Mouse (Mus musculus): ENCODE data around the gene Serpina5. TPM values are rescaled to one million over a fixed set of nuclear protein-coding genes. Genes with fewer than 3 reads are reported as not detected.

The Serpina5 gene
- not detected for total RNA-seq (2021)
- long read RNA-seq, experiment 1: 0 reads
- long read RNA-seq, experiment 2: 0 reads

DNA sequence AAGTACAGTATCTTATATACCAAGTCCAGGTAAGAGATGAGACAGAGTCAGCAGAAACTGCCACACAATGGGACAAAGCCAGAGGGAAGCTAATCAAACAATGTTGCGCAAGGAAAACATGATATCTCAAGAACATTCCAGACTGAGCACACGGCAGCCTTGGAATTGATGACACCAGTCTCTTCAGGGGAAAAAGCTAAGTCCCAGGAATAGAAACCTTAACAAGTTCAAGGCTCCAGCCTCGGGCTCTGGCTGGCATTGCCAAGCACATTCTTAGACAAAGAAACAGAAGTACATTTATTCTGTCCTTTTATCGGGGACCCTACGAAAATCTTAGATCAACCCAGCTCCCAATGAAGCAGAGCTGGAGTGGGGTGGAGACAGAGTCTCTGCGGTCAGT is at the start of gene Serpina5:
Gene Serpina5 (plus strand): TSS at position 346 of the 400 bp plus-strand sequence.
- TF ChIP-seq CTCF (IDR thresholded peaks at IDR 0.05): no peak
- Histone ChIP-seq H3K27ac (no peak within 1 kb of the TSS), H3K4me3 (no peak within 1 kb of the TSS)
- no peak for DNase-seq (ENCODE audit: extremely low spot score in 1 of 2, low spot score in 2 of 2)
- intact Hi-C loops (cut with DNase I): no loop called here

DNA sequence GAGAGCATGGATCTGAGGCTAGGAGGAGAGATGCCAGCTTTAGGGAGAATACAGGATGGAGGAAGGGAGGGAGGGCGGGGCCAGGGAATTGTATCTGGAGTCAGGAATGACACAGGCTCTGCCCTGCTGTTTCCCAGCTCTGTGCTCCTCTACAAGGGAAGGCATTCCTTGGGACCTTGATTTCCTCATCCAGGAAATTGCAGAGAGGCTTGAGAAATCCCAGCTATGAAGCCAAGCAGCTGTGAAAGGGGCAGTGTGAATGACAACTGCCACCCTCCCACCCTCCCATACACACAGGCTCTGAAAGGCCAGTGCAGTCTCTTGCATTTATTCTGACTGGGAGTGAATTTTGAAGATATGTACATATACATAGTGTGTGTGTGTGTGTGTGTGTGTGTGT is 46.9 kb upstream of the Serpina5 start:
- no peak for DNase-seq (ENCODE audit: extremely low spot score in 1 of 2, low spot score in 2 of 2)
- no peak overlapping the region for H3K4me3 ChIP-seq

DNA sequence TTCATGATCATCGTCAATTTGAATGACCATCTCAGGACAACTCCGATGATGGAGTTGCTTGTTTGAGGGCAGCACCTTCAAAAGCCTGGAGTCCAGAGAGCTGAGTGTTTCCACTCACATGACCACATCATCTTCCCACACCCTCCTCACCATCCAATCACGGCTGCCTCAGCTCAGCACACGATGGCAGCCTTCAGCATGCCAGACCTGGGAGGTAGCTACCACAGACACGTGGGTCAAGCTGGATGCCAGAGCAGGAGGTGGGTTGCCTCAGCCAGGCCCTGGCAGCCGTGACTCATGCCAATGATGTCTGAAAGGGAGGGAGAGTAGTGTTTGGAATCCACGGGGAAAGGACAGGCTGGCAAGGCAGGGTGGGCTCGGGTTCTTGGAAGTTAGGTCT is 45.2 kb upstream of the Serpina5 start:
- intact Hi-C loops (cut with DNase I): no loop called here
- Histone ChIP-seq H3K4me3 (no peak overlapping the region), H3K27ac (no peak overlapping the region)
- no peak for DNase-seq (ENCODE audit: extremely low spot score in 1 of 2, low spot score in 2 of 2)
- no peak for TF ChIP-seq CTCF (IDR thresholded peaks at IDR 0.05)

More for the DNA sequence above, 46.9 kb upstream of the Serpina5 start:
- no peak for TF ChIP-seq CTCF (IDR thresholded peaks at IDR 0.05)
- H3K27ac ChIP-seq: no peak overlapping the region
- intact Hi-C loops (cut with DNase I): no loop called here

DNA sequence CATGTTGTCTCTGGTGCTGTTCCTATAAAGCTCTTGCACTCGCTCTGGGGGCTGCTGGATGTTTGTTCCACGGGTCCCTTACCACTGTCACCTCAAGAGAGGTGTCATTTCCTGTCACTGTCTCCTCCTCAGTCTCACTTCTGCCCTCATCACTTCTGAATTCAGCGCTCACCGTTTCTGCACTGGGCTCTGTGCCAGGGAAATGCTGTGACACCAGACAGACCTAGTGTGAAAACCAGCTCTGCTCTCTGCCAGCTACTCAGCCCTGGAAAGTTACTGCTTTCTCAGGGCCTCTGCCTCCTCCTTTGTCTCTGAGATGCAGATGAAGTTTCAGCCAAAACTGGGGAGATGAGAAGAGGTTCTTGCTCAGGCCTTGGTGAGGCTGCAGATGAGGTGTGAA is 43.9 kb upstream of the Serpina5 start:
- H3K27ac ChIP-seq: no peak overlapping the region

DNA sequence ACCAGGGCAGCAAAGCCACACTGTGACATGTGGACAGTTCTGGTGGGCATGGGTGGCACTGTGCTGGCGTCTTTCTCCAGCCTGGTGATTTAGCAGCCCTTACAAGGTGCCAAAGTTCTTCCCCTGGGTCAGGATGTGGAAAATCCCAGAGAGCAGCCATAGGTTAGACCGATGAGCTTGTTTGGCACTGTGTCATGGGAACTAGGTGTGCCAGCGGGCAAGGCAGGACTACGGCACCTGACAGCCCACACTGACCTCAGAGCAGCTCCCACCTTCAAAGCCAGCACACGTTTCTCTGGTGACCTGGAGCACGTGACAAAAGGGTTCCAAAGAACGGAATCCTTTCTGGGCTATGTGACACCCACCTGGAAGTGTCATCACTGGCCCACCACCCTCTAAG is 43.4 kb upstream of the Serpina5 start:
- intact Hi-C loops (cut with DNase I): no loop called here
- no peak for DNase-seq (ENCODE audit: extremely low spot score in 1 of 2, low spot score in 2 of 2)
- no peak for TF ChIP-seq CTCF (IDR thresholded peaks at IDR 0.05)
- Histone ChIP-seq H3K4me3 (no peak overlapping the region), H3K27ac (peak overlapping the region; percentile 21; the same call in 1 of the 2 replicates)

More for the DNA sequence above, 43.9 kb upstream of the Serpina5 start:
- DNase-seq (ENCODE audit: extremely low spot score in 1 of 2, low spot score in 2 of 2): peak; percentile 54 to 60
- H3K4me3 ChIP-seq: no peak overlapping the region
- no peak for TF ChIP-seq CTCF (IDR thresholded peaks at IDR 0.05)
- intact Hi-C loops (cut with DNase I): no loop called here

DNA sequence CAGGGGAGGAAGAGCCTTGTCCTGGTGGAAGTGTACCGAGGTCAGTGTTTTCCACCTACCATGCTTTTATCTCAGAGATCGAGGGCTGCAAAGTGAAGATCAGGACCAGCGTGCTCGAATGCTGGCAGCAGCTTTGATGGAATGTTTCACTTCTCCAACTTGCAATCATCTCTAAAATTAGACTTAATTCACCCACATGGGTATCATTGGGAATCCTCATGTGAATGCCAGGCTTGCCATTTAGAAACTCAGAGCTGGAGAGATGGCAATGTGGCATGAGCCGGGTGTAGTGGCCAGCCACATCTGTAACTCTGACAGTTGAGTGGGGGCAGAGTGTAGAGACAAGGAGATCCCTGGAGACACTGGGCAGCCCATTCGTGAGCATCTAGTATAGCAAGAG is 40.8 kb upstream of the Serpina5 start:
- H3K27ac ChIP-seq: no peak overlapping the region
- no peak for TF ChIP-seq CTCF (IDR thresholded peaks at IDR 0.05)
- no peak for DNase-seq (ENCODE audit: extremely low spot score in 1 of 2, low spot score in 2 of 2)
- intact Hi-C loops (cut with DNase I): no loop called here
- H3K4me3 ChIP-seq: no peak overlapping the region

DNA sequence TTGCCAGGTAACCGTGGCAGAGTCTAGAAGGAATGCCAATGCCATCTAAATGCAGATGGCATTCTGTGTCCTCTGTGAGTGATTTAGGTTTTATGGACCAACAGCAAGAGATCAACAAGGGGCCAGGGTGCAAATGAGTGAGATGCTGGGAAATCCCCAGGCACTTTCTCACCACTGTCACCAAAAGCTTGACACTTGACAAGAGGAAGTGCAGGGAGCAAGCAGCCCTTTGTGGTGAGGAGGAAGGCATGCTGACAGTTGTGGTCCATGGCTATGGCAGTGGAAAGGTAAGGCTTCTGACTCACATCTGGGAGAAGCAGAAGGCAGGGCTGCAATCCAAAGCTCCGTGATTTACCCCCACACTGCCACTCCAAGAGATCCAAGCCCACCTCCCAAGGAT is 39.1 kb upstream of the Serpina5 start:
- no peak for TF ChIP-seq CTCF (IDR thresholded peaks at IDR 0.05)
- no peak overlapping the region for H3K4me3 ChIP-seq
- DNase-seq (ENCODE audit: extremely low spot score in 1 of 2, low spot score in 2 of 2): no peak
- intact Hi-C loops (cut with DNase I): no loop called here
- H3K27ac ChIP-seq: no peak overlapping the region

GRCm38 (mm10) chr12:104064532-104064931 is 36.4 kb upstream of the Serpina5 start:
- intact Hi-C loops (cut with DNase I): no loop called here
- Histone ChIP-seq H3K27ac (no peak overlapping the region; the same call in 1 of the 2 replicates), H3K4me3 (no peak overlapping the region)
- no peak for DNase-seq (ENCODE audit: extremely low spot score in 1 of 2, low spot score in 2 of 2)
- no peak for TF ChIP-seq CTCF (IDR thresholded peaks at IDR 0.05)

GRCm38 (mm10) chr12:104064996-104065395 is 35.9 kb upstream of the Serpina5 start:
- H3K4me3 ChIP-seq: no peak overlapping the region
- H3K27ac ChIP-seq: peak overlapping the region; percentile 61
- no peak for TF ChIP-seq CTCF (IDR thresholded peaks at IDR 0.05)
- intact Hi-C loops (cut with DNase I): no loop called here
- no peak for DNase-seq (ENCODE audit: extremely low spot score in 1 of 2, low spot score in 2 of 2)

- intact Hi-C loops (cut with DNase I): no loop called here
- Histone ChIP-seq H3K4me3 (no peak overlapping the region), H3K27ac (no peak overlapping the region)
- TF ChIP-seq CTCF (IDR thresholded peaks at IDR 0.05): peak; percentile 71
- DNase-seq (ENCODE audit: extremely low spot score in 1 of 2, low spot score in 2 of 2): peak; percentile 38 to 48
These were observed 34.7 kb upstream of the Serpina5 start for GRCm38 (mm10) chr12:104066241-104066640.

DNA sequence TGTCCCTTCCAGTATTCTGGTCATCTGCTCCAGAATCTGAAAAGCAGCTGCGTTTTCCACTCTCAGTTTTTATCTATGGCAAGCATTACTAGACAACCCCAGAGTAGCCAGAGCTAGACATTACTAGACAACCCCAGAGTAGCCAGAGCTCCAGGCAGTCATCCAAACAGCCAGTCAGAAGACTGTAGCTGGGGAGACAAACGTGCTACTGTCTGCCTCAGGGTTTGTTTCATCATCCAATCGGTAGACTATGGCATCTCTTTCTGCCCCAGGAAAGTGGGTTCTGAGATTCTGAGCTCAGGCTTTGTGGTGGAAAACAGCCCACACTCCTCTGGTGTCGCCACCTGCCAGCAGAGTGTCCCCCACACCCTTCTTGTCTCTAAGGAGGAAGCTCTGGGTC is 33.4 kb upstream of the Serpina5 start:
- H3K27ac ChIP-seq: peak overlapping the region; percentile 68; the same call in 1 of the 2 replicates
- H3K4me3 ChIP-seq: peak overlapping the region; percentile 30
- TF ChIP-seq CTCF (IDR thresholded peaks at IDR 0.05): no peak
- peak; percentile 52 to 58 for DNase-seq (ENCODE audit: extremely low spot score in 1 of 2, low spot score in 2 of 2)
- intact Hi-C loops (cut with DNase I): no loop called here

GRCm38 (mm10) chr12:104069620-104070019 is 31.3 kb upstream of the Serpina5 start:
- H3K4me3 ChIP-seq: no peak overlapping the region
- peak; percentile 77 to 83 for DNase-seq (ENCODE audit: extremely low spot score in 1 of 2, low spot score in 2 of 2)
- peak; percentile 83 for TF ChIP-seq CTCF (IDR thresholded peaks at IDR 0.05)
- no peak overlapping the region for H3K27ac ChIP-seq
- intact Hi-C loops (cut with DNase I): loop anchor here (1.0 to 2.0 kb wide), 2 partner anchors 74 to 349 kb away; no protein-coding TSS in a partner anchor

- Histone ChIP-seq H3K27ac (no peak overlapping the region), H3K4me3 (no peak overlapping the region)
- DNase-seq (ENCODE audit: extremely low spot score in 1 of 2, low spot score in 2 of 2): no peak
- no peak for TF ChIP-seq CTCF (IDR thresholded peaks at IDR 0.05)
- intact Hi-C loops (cut with DNase I): no loop called here
These were observed 29.2 kb upstream of the Serpina5 start for GRCm38 (mm10) chr12:104071708-104072107.
